Mouse (Mus musculus) E14TG2a.4 (cell line): ENCODE measurements around the gene Abcb7.
"Not testable (repeated sequence)": the region's sequence is repeated elsewhere in the genome, so short reads cannot be mapped to it uniquely, and the experiment has no call there.

Experiments used
- H3K27me3 ChIP-seq: 2 replicates; pipeline ENCODE4 v1.6.1; 2014; ENCODE audit warnings: low read length, control low read depth; ENCODE audit not compliant: insufficient read depth
- H3K36me3 ChIP-seq: 2 replicates; pipeline ENCODE4 v1.6.1; 2014; ENCODE audit warnings: low read length, control low read depth; ENCODE audit not compliant: insufficient read depth
- H3K4me1 ChIP-seq: replicated peaks from 2 replicates; pipeline ENCODE4 v1.6.1; 2014; ENCODE audit warnings: low read depth, low read length, control low read depth
- H3K4me3 ChIP-seq: replicated peaks from 2 replicates; pipeline ENCODE4 v1.5.1; 2014; ENCODE audit warnings: mild to moderate bottlenecking, low read length
- H3K9me3 ChIP-seq: 2 replicates; pipeline ENCODE4 v1.6.1; 2014; ENCODE audit warnings: low read length, control low read depth
- CTCF ChIP-seq: conservative IDR thresholded peaks from 2 replicates; pipeline ENCODE4 v1.5.1; 2014; ENCODE audit warnings: low read length
- NANOG ChIP-seq: IDR thresholded peaks from 2 replicates; pipeline ENCODE4 v1.6.1; 2014; ENCODE audit warnings: borderline replicate concordance, low read length, mixed read lengths
- POU5F1 ChIP-seq: IDR thresholded peaks from 2 replicates; pipeline ENCODE4 v1.6.1; 2014; ENCODE audit warnings: low read length, borderline replicate concordance

The Abcb7 gene

GRCm38 (mm10) chrX:104397526-104397925 is 16.1 kb downstream of the Abcb7 start:
- TF ChIP-seq NANOG (no peak), POU5F1 (no peak), CTCF (no peak)
- no peaks in the 10 kb centered on the region for H3K9me3 ChIP-seq

DNA sequence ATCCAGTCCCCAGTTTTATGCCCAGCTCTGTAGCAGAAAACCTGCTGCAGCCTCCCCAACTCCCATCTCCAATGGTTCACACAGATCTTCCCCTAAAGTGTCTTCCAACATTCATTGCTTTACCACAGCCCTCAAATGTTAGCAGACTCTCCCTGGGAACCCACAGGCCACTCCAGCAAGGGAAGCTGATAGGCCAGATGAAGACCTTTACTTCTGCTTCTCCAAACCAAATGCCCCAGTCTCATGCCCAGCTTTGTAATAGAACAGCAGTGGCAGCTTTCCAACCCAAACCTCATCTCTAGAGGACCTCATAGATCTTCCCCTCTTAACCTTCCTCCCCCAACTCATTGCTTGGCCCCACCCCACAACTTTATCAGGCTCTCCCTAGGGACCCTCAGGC is 54.0 kb downstream of the Abcb7 start:
- peaks cover 9% of the 10 kb centered on the region for H3K4me1 ChIP-seq
- TF ChIP-seq NANOG (no peak), POU5F1 (no peak), CTCF (no peak)

More at GRCm38 (mm10) chrX:104397526-104397925, 16.1 kb downstream of the Abcb7 start:
- Histone ChIP-seq H3K27me3 (no peaks in the 10 kb centered on the region), H3K4me3 (no peak overlapping the region), H3K36me3 (no peaks in the 10 kb centered on the region), H3K4me1 (peaks cover 2% of the 10 kb centered on the region; the same call in 1 of the 2 replicates)

DNA sequence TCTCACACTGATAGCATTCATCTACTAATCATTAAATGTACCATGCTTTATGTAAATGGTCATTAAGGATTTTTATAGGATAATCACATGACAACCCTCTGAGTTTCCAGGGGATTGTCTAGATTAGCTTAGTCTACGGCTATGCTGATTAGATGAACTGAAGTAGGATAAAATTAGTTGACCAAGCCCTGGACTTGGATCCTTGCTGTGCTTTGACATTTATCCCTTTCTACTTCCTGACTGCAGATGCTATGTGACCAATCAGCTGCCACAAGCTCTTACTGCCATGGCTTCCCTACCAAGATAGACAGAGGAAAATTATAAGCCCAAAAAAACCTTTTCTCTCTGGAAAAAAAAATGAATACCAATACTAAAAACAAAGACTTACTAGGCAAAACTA is 57.8 kb downstream of the Abcb7 start:
- H3K4me1 ChIP-seq, result peaks cover 5% of the 10 kb centered on the region

More for the DNA sequence above, 54.0 kb downstream of the Abcb7 start:
- Histone ChIP-seq H3K4me3 (no peak overlapping the region), H3K27me3 (no peaks in the 10 kb centered on the region), H3K9me3 (no peaks in the 10 kb centered on the region), H3K36me3 (no peaks in the 10 kb centered on the region)

DNA sequence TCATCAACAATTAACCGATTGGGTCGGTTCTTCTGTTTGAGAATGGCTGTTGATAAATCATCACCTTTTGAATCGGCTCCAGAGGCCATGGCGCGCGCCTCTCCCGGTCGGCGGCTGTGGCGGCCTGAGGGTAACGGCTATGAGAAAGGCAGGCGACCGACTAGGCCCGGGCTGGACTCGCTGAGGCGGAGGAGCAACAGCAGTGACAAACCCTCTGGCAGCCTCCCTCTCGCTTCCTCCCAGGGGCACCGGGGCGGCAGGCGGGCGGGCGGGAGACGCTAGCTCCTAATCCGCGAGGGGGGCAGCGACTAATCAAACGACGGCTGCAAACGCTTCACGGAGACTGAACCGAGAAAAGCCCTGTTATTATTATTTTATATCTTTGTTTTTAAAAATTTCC is 65.5 kb downstream of the Abcb7 start:
- not testable (repeated sequence) for H3K27me3 ChIP-seq, H3K4me1 ChIP-seq, H3K4me3 ChIP-seq, H3K9me3 ChIP-seq, H3K36me3 ChIP-seq

More for the DNA sequence above, 57.8 kb downstream of the Abcb7 start:
- H3K9me3 ChIP-seq, result no peaks in the 10 kb centered on the region
- TF ChIP-seq NANOG (no peak), POU5F1 (no peak), CTCF (no peak)
- no peak overlapping the region for H3K4me3 ChIP-seq
- H3K36me3 ChIP-seq, result no peaks in the 10 kb centered on the region
- no peaks in the 10 kb centered on the region for H3K27me3 ChIP-seq

- H3K4me1 ChIP-seq, result no peaks in the 10 kb centered on the region
- no peaks in the 10 kb centered on the region for H3K27me3 ChIP-seq
- no peak for TF ChIP-seq CTCF
- no peak for TF ChIP-seq POU5F1
- no peak for TF ChIP-seq NANOG
- no peaks in the 10 kb centered on the region for H3K9me3 ChIP-seq
- no peaks in the 10 kb centered on the region for H3K36me3 ChIP-seq
- H3K4me3 ChIP-seq, result no peak overlapping the region
Measured at GRCm38 (mm10) chrX:104291721-104292120, 121.9 kb downstream of the Abcb7 start.

DNA sequence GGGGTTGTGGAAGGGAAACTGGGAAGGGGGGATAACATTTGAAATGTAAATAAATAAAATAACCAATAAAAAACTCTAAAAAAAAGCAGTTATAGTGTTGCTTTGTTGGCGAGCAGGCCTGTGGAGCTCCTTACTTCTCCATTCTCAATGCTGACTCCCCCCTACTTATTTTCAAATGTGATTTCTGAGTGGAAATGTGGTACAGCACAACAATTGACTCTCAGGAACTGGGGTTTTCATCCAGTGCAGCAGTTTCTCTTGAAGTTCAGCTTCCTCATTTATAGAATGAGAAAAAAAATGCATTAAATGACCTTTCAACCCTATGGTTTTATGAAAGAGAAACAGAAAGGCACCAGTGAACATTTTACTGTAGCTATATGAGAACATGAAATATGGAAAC is 133.8 kb downstream of the Abcb7 start:
- Histone ChIP-seq H3K27me3 (no peaks in the 10 kb centered on the region), H3K36me3 (no peaks in the 10 kb centered on the region), H3K4me3 (no peak overlapping the region), H3K4me1 (no peaks in the 10 kb centered on the region), H3K9me3 (no peaks in the 10 kb centered on the region)
- TF ChIP-seq CTCF, result no peak
- TF ChIP-seq POU5F1, result no peak
- no peak for TF ChIP-seq NANOG

DNA sequence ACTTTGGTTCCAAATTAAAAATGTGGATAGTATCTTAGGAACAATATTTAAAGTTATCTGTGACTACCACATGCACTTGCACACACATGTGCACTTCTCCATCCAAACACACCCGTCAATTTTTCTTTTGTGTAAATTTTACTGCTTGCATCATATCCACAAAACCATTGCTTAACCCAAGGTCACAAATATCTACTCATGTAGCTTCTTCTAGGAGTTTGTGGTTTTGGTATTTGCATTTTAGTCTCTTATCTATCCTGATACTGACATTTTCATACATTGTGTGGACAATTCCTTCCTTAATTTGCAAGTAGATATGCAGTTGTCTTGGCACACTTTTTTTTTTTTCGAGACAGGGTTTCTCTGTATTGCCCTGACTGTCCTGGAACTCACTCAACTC is 149.3 kb downstream of the Abcb7 start:
- H3K36me3 ChIP-seq, result no peaks in the 10 kb centered on the region
- no peaks in the 10 kb centered on the region for H3K9me3 ChIP-seq
- no peak overlapping the region for H3K4me3 ChIP-seq
- peaks cover 19% of the 10 kb centered on the region for H3K4me1 ChIP-seq
- H3K27me3 ChIP-seq, result no peaks in the 10 kb centered on the region
- TF ChIP-seq CTCF, result no peak
- TF ChIP-seq POU5F1, result no peak
- TF ChIP-seq NANOG, result no peak

- Histone ChIP-seq H3K9me3 (no peaks in the 10 kb centered on the region), H3K36me3 (no peaks in the 10 kb centered on the region), H3K4me1 (peaks cover 23% of the 10 kb centered on the region), H3K4me3 (no peak overlapping the region), H3K27me3 (no peaks in the 10 kb centered on the region)
- TF ChIP-seq CTCF (no peak), POU5F1 (no peak), NANOG (no peak)
Measured at GRCm38 (mm10) chrX:104262468-104262867, 151.2 kb downstream of the Abcb7 start.

DNA sequence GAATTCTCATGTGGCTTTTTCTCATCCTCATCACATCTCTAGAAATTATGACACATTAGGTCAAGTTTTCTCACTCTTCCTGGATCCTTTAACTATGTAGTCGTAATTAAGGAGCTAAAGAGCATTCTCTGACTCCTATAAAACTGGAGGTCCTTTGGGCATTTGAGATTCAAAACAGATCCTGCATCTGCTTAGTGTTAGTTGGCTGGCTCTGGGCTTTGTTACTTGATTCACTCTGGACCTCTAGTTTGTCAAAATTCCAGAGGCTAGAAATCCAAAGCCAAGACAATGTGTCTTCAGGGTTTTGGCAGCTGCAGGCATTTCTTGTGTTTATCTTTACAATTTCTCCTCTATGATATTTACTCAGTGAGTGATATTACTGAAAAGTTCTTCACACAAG is 157.1 kb downstream of the Abcb7 start:
- Histone ChIP-seq H3K36me3 (no peaks in the 10 kb centered on the region), H3K4me3 (no peak overlapping the region), H3K27me3 (no peaks in the 10 kb centered on the region), H3K4me1 (peaks cover 27% of the 10 kb centered on the region), H3K9me3 (no peaks in the 10 kb centered on the region)
- TF ChIP-seq POU5F1 (no peak), NANOG (no peak), CTCF (no peak)
